Mouse (Mus musculus) neural tube, embryonic 14.5 days (tissue): ENCODE measurements around the gene Cggbp1. TPM values are rescaled to one million over a fixed set of nuclear protein-coding genes. Genes with fewer than 3 reads are reported as not detected.
A peak's percentile ranks its signal among the peaks of the same experiment; 100 is the strongest.

Experiments used
- ATAC-seq: fragments of 200-750 bp; cut with Nextera tagmentation; 2 replicates; pipeline ENCODE4 v1.8.0; 2017; ENCODE audit warnings: low read depth, mild to moderate bottlenecking, moderate TSS enrichment, moderate library complexity
- H3K27ac ChIP-seq: fragments of 300-500 bp; sonication (generic); 2 replicates; pipeline ENCODE4 v1.5.1; 2014; ENCODE audit warnings: low read depth, mild to moderate bottlenecking, control low read depth, low read length, moderate library complexity, mixed read lengths
- H3K27me3 ChIP-seq: fragments of 300-500 bp; sonication (generic); 2 replicates; pipeline ENCODE4 v1.6.1; 2014; ENCODE audit warnings: low read length; ENCODE audit not compliant: control insufficient read depth, insufficient read depth
- H3K36me3 ChIP-seq: fragments of 300-500 bp; sonication (generic); 2 replicates; pipeline ENCODE4 v1.6.1; 2014; ENCODE audit warnings: low read length, mixed read lengths; ENCODE audit not compliant: control insufficient read depth, insufficient read depth
- H3K4me1 ChIP-seq: fragments of 300-500 bp; sonication (generic); 2 replicates; pipeline ENCODE4 v1.6.1; 2014; ENCODE audit warnings: low read length; ENCODE audit not compliant: control insufficient read depth, insufficient read depth
- H3K4me2 ChIP-seq: fragments of 300-500 bp; sonication (generic); 2 replicates; pipeline ENCODE4 v1.6.1; 2014; ENCODE audit warnings: mild to moderate bottlenecking, low read depth, low read length, control low read depth
- H3K4me3 ChIP-seq: fragments of 300-500 bp; sonication (generic); 2 replicates; pipeline ENCODE4 v1.5.1; 2014; ENCODE audit warnings: low read depth, low read length, control low read depth, mixed read lengths
- H3K9ac ChIP-seq: fragments of 300-500 bp; sonication (generic); replicated peaks from 2 replicates; pipeline ENCODE4 v1.6.1; 2014; ENCODE audit warnings: low read depth, mild to moderate bottlenecking, control low read depth, low read length, mixed read lengths
- H3K9me3 ChIP-seq: fragments of 300-500 bp; sonication (generic); 2 replicates; pipeline ENCODE4 v1.6.1; 2016; ENCODE audit warnings: low read length; ENCODE audit not compliant: control insufficient read depth
- WGBS: fragments of 180-500 bp; shearing (Covaris S2); extraction: QIAGEN DNeasy Blood & Tissue Kit; methylation state at CpG from one replicate; pipeline ENCODE4 v1.1.7; 2014; 5-methylcytosine and 5-hydroxymethylcytosine counted together
- polyA plus RNA-seq: library from polyadenylated mRNA; unstranded; fragments of >200 nt; fragmentation: Nextera tagmentation; extraction: Ambion mirVana; gene quantifications from 2 replicates; pipeline ENCODE4 v1.2.1, GENCODE M21; 2014

Cggbp1 gene
- polyA plus RNA-seq, 1 experiment from 2014 or later: 81.7 TPM

DNA sequence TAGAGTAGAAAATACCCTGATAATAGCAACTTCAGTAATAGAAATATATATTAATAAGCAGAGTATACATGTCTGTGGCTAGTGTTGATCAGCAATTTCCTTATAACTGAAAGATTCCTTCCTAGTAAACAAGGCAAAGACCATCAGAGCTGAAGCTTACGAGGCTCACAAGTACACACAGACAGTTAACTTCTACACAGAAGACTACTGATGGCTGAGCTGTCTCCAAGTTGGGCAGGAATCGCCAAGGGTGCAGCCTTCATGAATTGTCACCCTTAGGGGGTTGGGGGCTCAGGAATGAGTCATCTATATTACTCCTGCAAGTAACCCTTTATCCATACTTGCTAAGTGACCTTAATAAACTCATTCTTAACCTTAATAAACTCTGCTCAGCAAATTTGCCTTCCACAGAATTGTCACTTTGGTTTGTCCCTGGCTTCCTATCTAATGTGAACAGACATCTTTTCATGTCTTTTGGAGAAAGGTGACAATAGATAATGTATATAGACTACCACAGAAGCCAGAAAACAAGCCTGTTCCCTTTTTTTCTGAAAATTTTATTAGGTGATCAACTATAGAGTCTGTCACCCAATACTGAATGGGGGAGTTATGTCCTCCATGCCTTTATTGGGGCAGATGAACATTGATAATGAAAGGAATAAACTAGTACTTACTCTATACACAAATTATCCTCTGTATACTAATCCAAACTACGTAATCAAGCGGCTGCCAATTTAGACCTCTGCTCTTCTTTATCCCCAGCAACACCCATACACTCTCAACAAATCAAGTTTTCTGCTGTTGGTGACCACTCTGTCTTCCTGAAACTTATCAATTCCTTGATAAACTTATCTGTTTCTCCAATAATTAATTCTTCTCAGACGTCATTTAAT, 10.1 kb upstream of the Cggbp1 start:
- H3K27me3 ChIP-seq: no peaks in the 10 kb centered on the region
- H3K4me3 ChIP-seq: no peak overlapping the region
- H3K4me1 ChIP-seq: no peaks in the 10 kb centered on the region
- H3K36me3 ChIP-seq: no peaks in the 10 kb centered on the region
- H3K27ac ChIP-seq: no peak overlapping the region
- 93% methylated on average over 5 of the region's 5 CpGs for WGBS
- no peak overlapping the region for H3K4me2 ChIP-seq
- no peak overlapping the region for H3K9ac ChIP-seq
- H3K9me3 ChIP-seq: no peaks in the 10 kb centered on the region
- ATAC-seq: no peak

GRCm38 (mm10) chr16:64842374-64842729, 9.4 kb upstream of the Cggbp1 start:
- no peak overlapping the region for H3K27ac ChIP-seq
- H3K36me3 ChIP-seq: no peaks in the 10 kb centered on the region
- ATAC-seq: no peak
- H3K4me2 ChIP-seq: no peak overlapping the region
- 93% methylated on average over 3 of the region's 3 CpGs for WGBS
- H3K9ac ChIP-seq: no peak overlapping the region
- no peaks in the 10 kb centered on the region for H3K4me1 ChIP-seq
- no peaks in the 10 kb centered on the region for H3K9me3 ChIP-seq
- H3K27me3 ChIP-seq: no peaks in the 10 kb centered on the region
- H3K4me3 ChIP-seq: no peak overlapping the region

- H3K9me3 ChIP-seq: no peaks in the 10 kb centered on the region
- no peak overlapping the region for H3K9ac ChIP-seq
- no peaks in the 10 kb centered on the region for H3K27me3 ChIP-seq
- peaks cover 7% of the 10 kb centered on the region; the same call in 1 of the 2 replicates for H3K4me1 ChIP-seq
- H3K36me3 ChIP-seq: no peaks in the 10 kb centered on the region
- no peak for ATAC-seq
- no peak overlapping the region for H3K4me2 ChIP-seq
- H3K4me3 ChIP-seq: no peak overlapping the region
- WGBS: 88% methylated on average over 8 of the region's 8 CpGs
- no peak overlapping the region for H3K27ac ChIP-seq
Observed at GRCm38 (mm10) chr16:64845947-64846346, 5.8 kb upstream of the Cggbp1 start.

DNA sequence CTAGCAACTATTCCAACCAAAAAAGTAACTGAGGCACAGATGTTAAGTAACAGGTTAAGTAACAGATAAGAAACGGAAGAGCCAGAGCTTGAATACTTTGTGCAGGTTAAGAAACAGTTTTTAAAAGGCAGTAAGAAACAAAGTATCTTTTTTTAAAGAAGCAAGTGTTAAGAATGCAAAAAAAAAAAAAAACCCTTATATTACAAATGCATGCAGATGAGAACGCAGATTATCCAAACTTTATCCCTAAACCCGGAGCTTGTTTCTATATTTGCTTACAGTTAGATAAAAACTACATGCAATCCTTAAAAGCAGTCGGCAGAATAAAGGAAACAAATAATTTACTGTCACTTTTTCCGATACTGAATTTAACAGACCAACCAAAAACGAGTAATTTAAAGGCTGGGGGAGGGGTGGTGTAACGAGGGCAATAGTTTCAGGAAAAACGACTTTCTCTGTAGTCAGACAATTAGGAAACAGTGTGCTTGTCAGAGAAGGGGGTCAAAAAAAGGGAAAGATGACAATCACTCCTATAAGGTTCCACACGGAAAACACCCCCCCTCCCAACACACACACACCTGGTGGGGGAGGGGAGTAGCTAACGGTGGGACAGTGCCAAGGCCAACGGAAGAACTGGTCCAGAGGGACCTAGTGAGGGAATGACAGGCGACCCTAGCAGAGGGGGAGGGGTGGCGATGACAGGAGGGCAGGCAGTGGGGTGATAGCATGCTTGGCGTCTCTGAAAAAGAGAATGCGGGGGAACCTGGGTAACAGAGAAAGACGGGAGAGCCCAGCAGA, 1.3 kb upstream of the Cggbp1 start:
- H3K27me3 ChIP-seq: no peaks in the 10 kb centered on the region; the same call in 1 of the 2 replicates
- H3K9ac ChIP-seq: peak overlapping the region; percentile 90
- no peak for ATAC-seq
- H3K4me3 ChIP-seq: peak overlapping the region; percentile 95
- H3K4me1 ChIP-seq: peaks cover 22% of the 10 kb centered on the region
- H3K9me3 ChIP-seq: no peaks in the 10 kb centered on the region
- peak overlapping the region; percentile 87 for H3K4me2 ChIP-seq
- 5% methylated on average over 16 of the region's 16 CpGs for WGBS
- peaks cover 2% of the 10 kb centered on the region; the same call in 1 of the 2 replicates for H3K36me3 ChIP-seq
- peak overlapping the region; percentile 97 for H3K27ac ChIP-seq

GRCm38 (mm10) chr16:64851085-64851562, 672 bp upstream of the Cggbp1 start:
- Histone ChIP-seq H3K27me3 (no peaks in the 10 kb centered on the region; the same call in 1 of the 2 replicates), H3K36me3 (peaks cover 8% of the 10 kb centered on the region), H3K4me2 (peak overlapping the region; percentile 87), H3K4me1 (peaks cover 22% of the 10 kb centered on the region), H3K4me3 (peak overlapping the region; percentile 95), H3K9ac (peak overlapping the region; percentile 90), H3K27ac (peak overlapping the region; percentile 97), H3K9me3 (no peaks in the 10 kb centered on the region)
- ATAC-seq: peak; percentile 57
- under 1% methylated on average over 26 of the region's 45 CpGs for WGBS

DNA sequence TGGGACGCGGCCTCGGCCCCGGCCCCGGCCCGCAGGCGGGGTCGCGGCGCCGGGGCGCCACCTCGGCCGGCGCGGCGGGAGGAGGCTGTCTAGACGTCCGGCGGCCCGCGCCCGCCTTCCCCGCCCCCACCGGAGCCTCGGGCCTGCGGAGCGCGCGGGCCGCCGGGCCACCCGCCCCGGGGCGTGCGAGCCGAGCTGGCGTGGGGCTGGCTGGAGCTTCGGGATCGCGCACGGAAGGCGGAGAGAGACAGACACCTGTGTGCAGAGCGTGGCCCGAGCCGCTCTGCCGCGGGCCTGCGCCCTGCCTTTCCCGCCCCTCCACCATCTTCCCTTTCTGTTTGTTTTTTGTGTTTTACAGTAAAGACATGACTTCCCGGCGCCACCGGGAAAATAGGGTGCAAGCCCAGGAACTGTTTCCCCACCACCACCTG, 660 bp downstream of the Cggbp1 start:
- Histone ChIP-seq H3K9me3 (no peaks in the 10 kb centered on the region), H3K27ac (peak overlapping the region; percentile 97), H3K9ac (peak overlapping the region; percentile 81), H3K4me1 (peaks cover 22% of the 10 kb centered on the region), H3K27me3 (no peaks in the 10 kb centered on the region; the same call in 1 of the 2 replicates), H3K4me2 (peak overlapping the region; percentile 68), H3K36me3 (peaks cover 12% of the 10 kb centered on the region), H3K4me3 (peak overlapping the region; percentile 95)
- peak; percentile 8 for ATAC-seq
- 0% methylated on average over 35 of the region's 53 CpGs for WGBS

DNA sequence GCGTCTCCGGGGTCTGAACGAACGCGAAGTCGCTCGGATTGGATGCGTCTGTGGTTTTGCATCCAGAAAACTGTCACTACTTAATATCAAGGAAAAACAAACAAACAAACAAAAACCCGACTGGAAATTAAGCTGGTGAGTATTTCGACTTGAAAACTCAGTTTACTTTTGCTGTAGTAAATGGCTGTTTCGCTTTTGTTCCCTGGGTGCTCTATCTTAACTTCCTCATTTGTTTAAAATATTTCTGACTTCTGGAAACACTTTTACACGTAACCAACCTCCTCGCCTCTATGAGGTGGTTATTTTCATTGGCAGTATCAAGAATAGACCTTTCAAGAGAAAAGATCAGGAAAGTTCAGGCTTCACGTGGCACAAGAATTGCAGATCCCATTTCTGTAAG, 1.1 kb downstream of the Cggbp1 start:
- no peaks in the 10 kb centered on the region for H3K9me3 ChIP-seq
- no peaks in the 10 kb centered on the region; the same call in 1 of the 2 replicates for H3K27me3 ChIP-seq
- peak overlapping the region; percentile 68 for H3K4me2 ChIP-seq
- WGBS: 9% methylated on average over 14 of the region's 14 CpGs
- no peak for ATAC-seq
- no peak overlapping the region for H3K27ac ChIP-seq
- H3K9ac ChIP-seq: peak overlapping the region; percentile 81
- peaks cover 22% of the 10 kb centered on the region for H3K4me1 ChIP-seq
- peaks cover 12% of the 10 kb centered on the region for H3K36me3 ChIP-seq
- H3K4me3 ChIP-seq: peak overlapping the region; percentile 95

DNA sequence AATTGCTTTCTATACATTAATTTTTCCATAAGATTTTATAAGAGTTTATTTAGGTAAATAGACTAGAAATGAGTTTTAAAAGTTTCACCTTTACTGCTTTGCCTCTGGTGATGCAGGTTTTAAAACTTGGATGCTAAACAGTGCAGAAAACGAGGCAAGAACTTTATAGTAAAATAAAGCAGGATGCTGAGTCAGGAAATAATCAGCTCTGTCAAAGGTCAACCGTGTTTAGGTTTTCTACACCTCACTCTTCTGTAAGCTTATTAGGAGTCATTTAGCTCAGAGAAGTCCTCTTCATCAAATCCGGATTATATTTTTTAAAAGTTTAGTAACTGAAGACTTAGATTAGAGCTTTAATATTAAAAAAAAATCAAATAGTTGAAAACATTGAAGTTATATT, 5.2 kb downstream of the Cggbp1 start:
- H3K27ac ChIP-seq: no peak overlapping the region
- no peak for ATAC-seq
- H3K4me1 ChIP-seq: peaks cover 15% of the 10 kb centered on the region
- H3K27me3 ChIP-seq: no peaks in the 10 kb centered on the region; the same call in 1 of the 2 replicates
- H3K36me3 ChIP-seq: peaks cover 12% of the 10 kb centered on the region
- 93% methylated on average over 3 of the region's 3 CpGs for WGBS
- H3K4me3 ChIP-seq: no peak overlapping the region
- H3K9ac ChIP-seq: no peak overlapping the region
- H3K4me2 ChIP-seq: no peak overlapping the region
- H3K9me3 ChIP-seq: no peaks in the 10 kb centered on the region
